Mouse (Mus musculus) limb, embryonic 11.5 days (tissue): ENCODE data around the gene Syt1. TPM values are rescaled to one million over a fixed set of nuclear protein-coding genes. Genes with fewer than 3 reads are reported as not detected.
A peak's percentile ranks its signal among the peaks of the same experiment; 100 is the strongest.

ENCODE experiments used
- ATAC-seq: fragments of 200-750 bp; cut with Nextera tagmentation; 2 replicates; pipeline ENCODE4 v1.8.0; 2017; ENCODE audit warnings: low read depth; ENCODE audit not compliant: insufficient number of reproducible peaks, low FRiP score, low TSS enrichment
- DNase-seq: peaks from one replicate; pipeline ENCODE4 v3.0.0-alpha.2; 2015; ENCODE audit warnings: low spot score
- H3K27ac ChIP-seq: fragments of 300-500 bp; sonication (generic); replicated peaks from 2 replicates; pipeline ENCODE4 v1.5.1; 2014; ENCODE audit warnings: low read depth, mild to moderate bottlenecking, low read length
- H3K27me3 ChIP-seq: fragments of 300-500 bp; sonication (generic); 2 replicates; pipeline ENCODE4 v1.6.1; 2014; ENCODE audit warnings: mild to moderate bottlenecking, low read length, mixed read lengths; ENCODE audit not compliant: control insufficient read depth, insufficient read depth
- H3K36me3 ChIP-seq: fragments of 300-500 bp; sonication (generic); 2 replicates; pipeline ENCODE4 v1.6.1; 2014; ENCODE audit warnings: mild to moderate bottlenecking, low read length, moderate library complexity, mixed read lengths; ENCODE audit not compliant: control insufficient read depth, insufficient read depth
- H3K4me1 ChIP-seq: fragments of 300-500 bp; sonication (generic); 2 replicates; pipeline ENCODE4 v1.6.1; 2014; ENCODE audit warnings: low read length, mixed read lengths; ENCODE audit not compliant: control insufficient read depth, insufficient read depth
- H3K4me2 ChIP-seq: fragments of 300-500 bp; sonication (generic); 2 replicates; pipeline ENCODE4 v1.6.1; 2014; ENCODE audit warnings: low read depth, mild to moderate bottlenecking, moderate library complexity; ENCODE audit not compliant: severe bottlenecking
- H3K4me3 ChIP-seq: fragments of 300-500 bp; sonication (generic); 2 replicates; pipeline ENCODE4 v1.5.1; 2014; ENCODE audit warnings: low read depth, low read length
- H3K9ac ChIP-seq: fragments of 300-500 bp; sonication (generic); 2 replicates; pipeline ENCODE4 v1.6.1; 2014; ENCODE audit warnings: mild to moderate bottlenecking, low read length
- H3K9me3 ChIP-seq: fragments of 300-500 bp; sonication (generic); 2 replicates; pipeline ENCODE4 v1.6.1; 2016; ENCODE audit warnings: low read length; ENCODE audit not compliant: control insufficient read depth
- WGBS: fragments of 180-500 bp; shearing (Covaris S2); extraction: QIAGEN DNeasy Blood & Tissue Kit; methylation state at CpG from one replicate; pipeline ENCODE4 v1.1.7; 2014; 5-methylcytosine and 5-hydroxymethylcytosine counted together
- polyA plus RNA-seq: library from polyadenylated mRNA; unstranded; fragments of >200 nt; fragmentation: Nextera tagmentation; extraction: Ambion mirVana; gene quantifications from 2 replicates; pipeline ENCODE4 v1.2.1, GENCODE M21; 2014

The Syt1 gene
- 0.32 and 0.34 TPM in 2 replicates for polyA plus RNA-seq

DNA sequence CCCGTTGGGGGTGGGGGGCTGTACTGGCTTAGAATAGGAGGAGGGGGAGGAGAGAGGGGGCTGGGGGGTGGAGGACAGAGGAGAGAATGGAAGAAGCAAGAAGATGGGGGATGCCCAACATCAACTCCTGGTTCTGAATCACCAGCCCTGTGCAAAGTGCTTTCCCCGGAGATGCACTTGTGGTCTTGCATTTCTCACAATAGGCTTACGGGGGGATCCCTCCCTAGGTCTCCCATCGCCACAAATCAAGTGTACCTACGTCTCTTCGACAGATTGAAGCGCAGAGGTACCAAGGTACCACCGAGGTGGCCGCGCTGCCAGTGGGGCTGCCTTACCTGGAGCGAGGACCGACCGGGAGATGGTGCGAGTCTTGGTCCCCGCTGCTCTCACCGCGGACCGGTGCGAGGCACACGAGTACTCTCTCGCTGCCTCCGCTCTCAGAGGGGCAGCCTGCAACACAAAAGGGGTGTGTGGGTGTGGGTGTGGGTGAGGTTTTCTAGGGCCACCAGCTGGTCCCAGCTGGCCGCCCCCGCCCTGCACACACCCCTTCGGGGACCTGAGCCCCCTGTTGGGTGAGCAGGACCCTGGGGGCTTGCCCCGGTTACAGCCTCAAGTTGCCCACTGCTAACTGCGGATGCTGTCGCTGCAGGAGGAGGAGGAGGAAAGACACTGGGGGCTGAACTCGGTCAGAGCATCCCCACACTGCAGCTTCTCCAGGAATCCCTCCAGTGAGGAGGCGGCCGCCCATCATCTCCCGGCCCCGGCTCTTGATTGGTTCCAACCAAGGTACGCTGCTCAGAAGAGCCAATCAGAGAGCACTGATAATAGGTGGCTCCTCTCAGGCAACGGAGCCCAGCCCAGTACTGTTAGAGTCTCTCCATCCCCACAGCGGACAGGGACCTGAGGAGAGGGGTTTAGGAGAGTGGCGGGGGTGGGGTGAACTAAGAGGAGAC, at the start of gene Syt1:
Gene Syt1 (minus strand): TSS at position 742 of the 953 bp plus-strand sequence.
- peak; percentile 64 for DNase-seq
- H3K9me3 ChIP-seq = no peaks in the 10 kb centered on the region
- H3K36me3 ChIP-seq = no peaks in the 10 kb centered on the region
- no peak within 1 kb of the TSS for H3K27ac ChIP-seq
- H3K4me1 ChIP-seq = no peaks in the 10 kb centered on the region
- peak; percentile 96 for ATAC-seq
- H3K4me2 ChIP-seq = peak within 1 kb of the TSS; percentile 98
- H3K9ac ChIP-seq = no peak within 1 kb of the TSS
- peaks cover 16% of the 10 kb centered on the region for H3K27me3 ChIP-seq
- peak within 1 kb of the TSS; percentile 48 for H3K4me3 ChIP-seq
- 2% methylated on average over 37 of the region's 37 CpGs for WGBS

DNA sequence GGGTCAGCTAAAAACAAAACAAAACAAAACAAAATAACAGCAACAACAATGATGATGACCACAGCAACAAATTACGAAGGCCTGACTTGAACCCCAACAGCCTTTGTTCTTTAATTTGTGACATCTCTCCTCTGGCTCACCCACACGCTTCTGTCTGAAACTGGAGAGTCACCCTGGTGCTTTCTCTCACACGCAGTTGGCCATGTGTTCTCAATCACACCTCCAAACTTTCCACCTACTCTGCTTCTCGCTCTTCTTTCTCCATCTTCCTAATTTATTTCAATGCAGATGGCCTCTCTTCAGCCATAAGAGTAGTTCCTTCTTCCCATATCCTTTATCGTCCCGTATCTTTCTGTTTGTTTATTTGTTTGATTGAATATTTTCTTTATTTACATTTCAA, 45.7 kb upstream of the Syt1 start:
- H3K9me3 ChIP-seq = no peaks in the 10 kb centered on the region
- DNase-seq = no peak
- H3K36me3 ChIP-seq = no peaks in the 10 kb centered on the region
- no peak for ATAC-seq
- no peak overlapping the region for H3K4me3 ChIP-seq
- H3K4me1 ChIP-seq = no peaks in the 10 kb centered on the region
- H3K27ac ChIP-seq = no peak overlapping the region
- H3K27me3 ChIP-seq = no peaks in the 10 kb centered on the region
- WGBS = 72% methylated on average over 6 of the region's 6 CpGs
- H3K9ac ChIP-seq = no peak overlapping the region
- H3K4me2 ChIP-seq = no peak overlapping the region

DNA sequence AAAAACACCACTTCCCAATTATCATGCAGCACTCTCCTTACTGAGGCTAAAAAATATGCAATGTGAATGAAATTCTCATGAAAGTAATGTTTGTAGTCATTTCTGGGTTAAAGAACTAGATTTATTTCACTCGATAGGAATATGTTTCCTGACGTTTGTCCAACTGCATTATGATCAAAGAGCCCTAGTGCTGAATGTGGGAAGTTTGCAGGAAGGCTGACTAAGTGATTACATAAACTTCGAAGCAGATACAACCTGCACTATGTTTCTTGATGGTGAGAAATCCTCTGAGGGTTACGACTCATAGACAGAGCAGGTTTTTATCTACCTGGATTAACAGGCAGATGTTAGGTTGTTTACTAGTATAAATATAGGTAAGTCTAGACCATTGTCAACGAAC, 36.8 kb upstream of the Syt1 start:
- no peaks in the 10 kb centered on the region for H3K36me3 ChIP-seq
- no peak overlapping the region for H3K9ac ChIP-seq
- WGBS = 85% methylated on average over 5 of the region's 5 CpGs
- no peaks in the 10 kb centered on the region for H3K9me3 ChIP-seq
- no peak overlapping the region for H3K27ac ChIP-seq
- H3K4me1 ChIP-seq = no peaks in the 10 kb centered on the region
- ATAC-seq = no peak
- H3K4me2 ChIP-seq = no peak overlapping the region
- DNase-seq = no peak
- H3K27me3 ChIP-seq = no peaks in the 10 kb centered on the region
- no peak overlapping the region for H3K4me3 ChIP-seq

DNA sequence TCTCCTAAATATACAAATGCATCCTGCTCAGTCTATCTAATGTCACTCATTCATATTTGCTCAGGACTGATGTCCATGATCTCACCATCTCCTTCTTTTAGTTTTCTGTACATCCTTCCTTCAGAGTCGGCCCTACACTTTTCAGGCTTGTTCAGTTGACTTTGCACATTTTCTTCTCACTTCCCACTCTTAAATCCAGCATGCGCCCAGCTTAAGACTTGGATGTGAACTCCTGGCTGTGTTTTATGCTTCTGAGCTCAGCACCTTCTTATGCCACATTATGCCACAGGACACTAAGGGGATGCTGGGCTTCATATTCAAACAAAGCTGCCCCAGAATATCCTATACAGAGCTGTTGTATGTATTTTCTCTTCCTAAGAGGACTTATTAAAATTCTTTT, 36.2 kb upstream of the Syt1 start:
- ATAC-seq = no peak
- no peak overlapping the region for H3K9ac ChIP-seq
- H3K4me2 ChIP-seq = no peak overlapping the region
- 81% methylated on average over 2 of the region's 2 CpGs for WGBS
- DNase-seq = no peak
- no peaks in the 10 kb centered on the region for H3K36me3 ChIP-seq
- no peak overlapping the region for H3K27ac ChIP-seq
- H3K9me3 ChIP-seq = no peaks in the 10 kb centered on the region
- no peaks in the 10 kb centered on the region for H3K4me1 ChIP-seq
- no peak overlapping the region for H3K4me3 ChIP-seq
- no peaks in the 10 kb centered on the region for H3K27me3 ChIP-seq

DNA sequence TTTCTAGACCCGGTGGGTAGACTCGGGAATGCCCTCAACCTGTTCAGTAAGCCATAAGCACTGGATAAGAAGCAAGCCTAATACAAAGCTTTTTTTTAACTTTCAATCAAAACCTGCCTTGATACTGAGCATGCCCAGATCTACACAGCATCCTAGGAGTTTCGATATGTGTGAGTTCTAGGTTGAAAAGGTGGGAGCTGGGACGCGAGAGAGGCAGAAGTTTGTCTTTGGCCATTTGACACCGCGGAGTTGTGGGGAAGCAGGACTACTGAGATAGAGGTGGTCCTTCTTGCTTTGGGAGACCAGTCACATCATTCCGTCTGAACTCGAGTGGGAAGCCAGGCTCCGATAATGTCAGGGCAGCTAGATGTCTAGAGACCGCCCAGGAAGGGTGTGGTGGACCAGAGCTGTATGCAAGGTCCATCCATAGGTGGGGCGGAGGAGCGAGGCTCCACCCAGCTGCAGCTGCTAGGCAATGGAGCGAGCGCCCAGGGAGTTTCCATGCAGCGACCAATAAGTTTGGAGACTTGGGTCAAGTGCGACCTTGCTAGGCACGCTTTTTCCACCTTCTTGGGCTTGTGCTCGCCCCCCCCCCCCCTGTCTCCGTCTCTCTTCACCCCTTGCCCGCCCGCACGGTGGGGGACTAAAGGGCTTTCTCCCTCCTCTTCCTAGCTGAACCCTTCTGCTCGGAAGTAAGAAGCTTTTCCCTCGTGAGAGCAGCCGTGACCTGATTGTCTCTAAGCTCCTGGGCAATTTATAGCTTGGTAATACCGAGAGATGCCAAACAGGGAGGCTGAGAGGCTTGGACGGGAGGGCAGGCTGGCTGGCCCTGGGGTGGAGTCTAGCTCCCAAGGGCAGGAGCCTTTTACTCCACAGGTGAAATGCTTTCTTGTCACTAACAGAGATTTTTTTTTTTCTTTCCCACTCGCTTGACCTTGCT, 714 bp upstream of the Syt1 start:
- DNase-seq = peak; percentile 58
- ATAC-seq = peak; percentile 57; the same call in 1 of the 2 replicates
- Histone ChIP-seq H3K27me3 (peaks cover 16% of the 10 kb centered on the region), H3K36me3 (no peaks in the 10 kb centered on the region), H3K9ac (no peak overlapping the region), H3K9me3 (no peaks in the 10 kb centered on the region), H3K4me2 (peak overlapping the region; percentile 98), H3K4me3 (peak overlapping the region; percentile 48), H3K27ac (no peak overlapping the region), H3K4me1 (no peaks in the 10 kb centered on the region)
- WGBS = 2% methylated on average over 29 of the region's 29 CpGs

DNA sequence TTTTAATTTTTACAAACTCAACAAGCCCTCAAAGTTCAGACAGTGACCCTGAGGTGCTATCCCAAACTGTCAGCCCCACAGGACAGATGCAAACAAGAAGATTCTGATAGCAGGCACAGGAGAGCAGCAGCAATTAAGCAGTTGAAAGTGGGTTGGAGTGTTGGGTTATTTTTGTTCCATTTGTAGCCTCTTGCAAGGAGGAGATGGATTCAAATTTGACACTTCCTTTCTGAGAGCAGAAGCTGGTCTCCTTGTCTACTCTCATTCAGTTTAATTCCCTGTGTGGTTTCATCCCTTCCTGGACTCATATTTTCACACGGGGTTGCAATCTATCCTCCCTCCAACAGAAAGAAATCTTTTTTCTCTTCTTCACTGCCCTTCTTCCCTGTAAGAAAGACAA, 951 bp downstream of the Syt1 start:
- Histone ChIP-seq H3K27me3 (peaks cover 16% of the 10 kb centered on the region), H3K9ac (no peak overlapping the region)

DNA sequence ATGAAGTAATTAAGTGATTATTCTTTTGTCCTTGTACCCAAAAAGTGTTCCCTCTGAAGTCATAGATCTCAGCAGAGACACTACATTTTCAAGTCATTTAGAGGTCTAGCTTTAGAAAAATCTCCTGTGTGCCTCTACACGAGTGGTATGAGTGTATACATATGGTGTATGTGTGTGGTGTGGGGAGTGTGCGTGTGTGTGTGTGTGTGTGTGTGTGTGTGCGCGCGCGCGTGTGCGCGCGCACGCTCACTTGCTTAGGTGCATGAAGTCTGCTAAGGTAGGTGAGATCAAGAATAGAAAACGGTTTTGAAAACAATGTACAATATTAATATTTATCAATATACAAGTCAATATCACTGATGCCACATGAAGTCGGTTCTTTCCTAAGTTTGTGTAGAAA, 2.3 kb downstream of the Syt1 start:
- H3K9ac ChIP-seq = no peak overlapping the region
- no peaks in the 10 kb centered on the region for H3K36me3 ChIP-seq
- no peaks in the 10 kb centered on the region for H3K4me1 ChIP-seq
- 94% methylated on average over 13 of the region's 13 CpGs for WGBS
- no peak overlapping the region for H3K27ac ChIP-seq
- no peaks in the 10 kb centered on the region for H3K9me3 ChIP-seq
- H3K27me3 ChIP-seq = peaks cover 16% of the 10 kb centered on the region
- H3K4me2 ChIP-seq = no peak overlapping the region
- ATAC-seq = no peak
- no peak for DNase-seq
- no peak overlapping the region for H3K4me3 ChIP-seq

More for the DNA sequence above, 951 bp downstream of the Syt1 start:
- H3K27ac ChIP-seq = no peak overlapping the region
- H3K4me3 ChIP-seq = no peak overlapping the region
- DNase-seq = no peak
- no peaks in the 10 kb centered on the region for H3K4me1 ChIP-seq
- H3K4me2 ChIP-seq = peak overlapping the region; percentile 98; the same call in 1 of the 2 replicates
- H3K9me3 ChIP-seq = no peaks in the 10 kb centered on the region
- no peaks in the 10 kb centered on the region for H3K36me3 ChIP-seq
- 13% methylated on average over 1 of the region's 1 CpGs for WGBS
- ATAC-seq = no peak

DNA sequence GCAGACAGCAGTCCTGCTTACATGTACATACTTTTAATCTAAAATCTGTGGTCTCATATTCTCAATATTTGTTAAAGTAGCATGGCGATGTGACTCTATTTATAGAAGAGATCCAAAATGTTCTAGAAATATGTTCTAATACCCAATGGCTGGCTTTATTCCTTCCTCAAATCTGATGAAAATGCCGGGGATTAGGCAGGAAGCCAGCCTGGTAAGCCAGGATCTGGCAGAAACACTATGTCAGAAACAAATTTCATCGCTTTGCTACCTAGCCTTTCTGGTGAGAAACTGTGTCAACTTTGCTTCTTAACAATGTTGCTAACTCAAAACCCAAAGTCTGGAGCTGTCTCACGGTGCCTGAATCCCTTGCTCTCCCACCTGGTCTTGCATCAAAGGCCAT, 7.3 kb downstream of the Syt1 start:
- H3K4me2 ChIP-seq = no peak overlapping the region
- H3K9ac ChIP-seq = no peak overlapping the region
- DNase-seq (no peak), ATAC-seq (no peak)
- 89% methylated on average over 4 of the region's 4 CpGs for WGBS
- H3K36me3 ChIP-seq = no peaks in the 10 kb centered on the region
- H3K4me3 ChIP-seq = no peak overlapping the region
- no peaks in the 10 kb centered on the region for H3K4me1 ChIP-seq
- no peak overlapping the region for H3K27ac ChIP-seq
- no peaks in the 10 kb centered on the region for H3K9me3 ChIP-seq
- H3K27me3 ChIP-seq = 0 out of 2 replicates have a peak, but pooled peaks cover 1% of the 10 kb centered on the region
